Mouse (Mus musculus) embryonic facial prominence, embryonic 13.5 days (tissue): ENCODE measurements around the gene Ank2. TPM values are rescaled to one million over a fixed set of nuclear protein-coding genes. Genes with fewer than 3 reads are reported as not detected.

Source experiments
- ATAC-seq: fragments of 200-750 bp; cut with Nextera tagmentation; 2 replicates; pipeline ENCODE4 v1.8.0; 2017; ENCODE audit warnings: low read depth; ENCODE audit not compliant: insufficient number of reproducible peaks, insufficient read depth, low FRiP score, low TSS enrichment
- H3K27ac ChIP-seq: fragments of 300-500 bp; sonication (generic); 2 replicates; pipeline ENCODE4 v1.5.1; 2015; ENCODE audit warnings: moderate library complexity, mild to moderate bottlenecking, inconsistent platforms
- H3K27me3 ChIP-seq: fragments of 300-500 bp; sonication (generic); 2 replicates; pipeline ENCODE4 v1.6.1; 2015; ENCODE audit warnings: mild to moderate bottlenecking, inconsistent platforms
- H3K36me3 ChIP-seq: fragments of 300-500 bp; sonication (generic); 2 replicates; pipeline ENCODE4 v1.6.1; 2015; ENCODE audit warnings: mild to moderate bottlenecking, inconsistent platforms
- H3K4me1 ChIP-seq: fragments of 300-500 bp; sonication (generic); 2 replicates; pipeline ENCODE4 v1.6.1; 2015; ENCODE audit warnings: inconsistent platforms
- H3K4me2 ChIP-seq: fragments of 300-500 bp; sonication (generic); 2 replicates; pipeline ENCODE4 v1.6.1; 2015; ENCODE audit warnings: moderate library complexity, mild to moderate bottlenecking, inconsistent platforms
- H3K4me3 ChIP-seq: fragments of 300-500 bp; sonication (generic); 2 replicates; pipeline ENCODE4 v1.5.1; 2015; ENCODE audit warnings: mild to moderate bottlenecking, inconsistent platforms
- H3K9ac ChIP-seq: fragments of 300-500 bp; sonication (generic); 2 replicates; pipeline ENCODE4 v1.6.1; 2015; ENCODE audit warnings: mild to moderate bottlenecking, inconsistent platforms
- H3K9me3 ChIP-seq: fragments of 300-500 bp; sonication (generic); 2 replicates; pipeline ENCODE4 v1.6.1; 2016; ENCODE audit warnings: inconsistent platforms
- WGBS: fragments of 180-500 bp; shearing (Covaris S2); methylation state at CpG from one replicate; pipeline ENCODE4 v1.1.7; 2015; ENCODE audit warnings: mixed read lengths; 5-methylcytosine and 5-hydroxymethylcytosine counted together
- polyA plus RNA-seq: library from polyadenylated mRNA; unstranded; fragments of >200 nt; fragmentation: Nextera tagmentation; extraction: Ambion mirVana; gene quantifications from 2 replicates; pipeline ENCODE4 v1.2.1, GENCODE M21; 2015

The Ank2 gene
- polyA plus RNA-seq, 1 experiment from 2014 or later: 33.4 TPM

- Histone ChIP-seq H3K27me3 (no peaks in the 10 kb centered on the region), H3K4me1 (no peaks in the 10 kb centered on the region), H3K9me3 (no peaks in the 10 kb centered on the region), H3K36me3 (peaks cover 47% of the 10 kb centered on the region), H3K9ac (no peak overlapping the region), H3K27ac (no peak overlapping the region), H3K4me2 (no peak overlapping the region), H3K4me3 (no peak overlapping the region)
- no peak for ATAC-seq
- 95% methylated on average over 10 of the region's 10 CpGs for whole genome bisulfite sequencing
These were observed 552.6 kb downstream of the Ank2 start for GRCm38 (mm10) chr3:126946591-126946990.

GRCm38 (mm10) chr3:126944838-126945237 is 554.3 kb downstream of the Ank2 start:
- WGBS: 60% methylated on average over 4 of the region's 4 CpGs
- H3K4me3 ChIP-seq: no peak overlapping the region
- no peaks in the 10 kb centered on the region for H3K27me3 ChIP-seq

GRCm38 (mm10) chr3:126944081-126944480 is 555.1 kb downstream of the Ank2 start:
- H3K36me3 ChIP-seq: peaks cover 50% of the 10 kb centered on the region
- no peak overlapping the region for H3K27ac ChIP-seq
- H3K4me3 ChIP-seq: no peak overlapping the region
- no peaks in the 10 kb centered on the region for H3K9me3 ChIP-seq
- WGBS: 42% methylated on average over 11 of the region's 11 CpGs
- no peak overlapping the region for H3K9ac ChIP-seq
- no peak overlapping the region for H3K4me2 ChIP-seq
- H3K4me1 ChIP-seq: no peaks in the 10 kb centered on the region
- no peaks in the 10 kb centered on the region for H3K27me3 ChIP-seq
- ATAC-seq: no peak

More at GRCm38 (mm10) chr3:126944838-126945237, 554.3 kb downstream of the Ank2 start:
- no peaks in the 10 kb centered on the region for H3K4me1 ChIP-seq
- no peak for ATAC-seq
- no peak overlapping the region for H3K9ac ChIP-seq
- no peaks in the 10 kb centered on the region for H3K9me3 ChIP-seq
- no peak overlapping the region for H3K27ac ChIP-seq
- H3K36me3 ChIP-seq: peaks cover 50% of the 10 kb centered on the region
- H3K4me2 ChIP-seq: no peak overlapping the region

- no peak overlapping the region for H3K27ac ChIP-seq
- 56% methylated on average over 5 of the region's 5 CpGs for WGBS
These were observed 558.7 kb downstream of the Ank2 start for GRCm38 (mm10) chr3:126940452-126940851.

GRCm38 (mm10) chr3:126931884-126932506 is 567.2 kb downstream of the Ank2 start:
- H3K36me3 ChIP-seq: peaks cover 22% of the 10 kb centered on the region
- H3K27ac ChIP-seq: no peak overlapping the region
- WGBS: 58% methylated on average over 4 of the region's 4 CpGs
- no peak for ATAC-seq
- no peak overlapping the region for H3K4me3 ChIP-seq
- H3K27me3 ChIP-seq: no peaks in the 10 kb centered on the region
- no peaks in the 10 kb centered on the region for H3K9me3 ChIP-seq
- H3K4me1 ChIP-seq: no peaks in the 10 kb centered on the region
- no peak overlapping the region for H3K4me2 ChIP-seq
- H3K9ac ChIP-seq: no peak overlapping the region

More at GRCm38 (mm10) chr3:126940452-126940851, 558.7 kb downstream of the Ank2 start:
- peaks cover 31% of the 10 kb centered on the region for H3K36me3 ChIP-seq
- no peaks in the 10 kb centered on the region for H3K27me3 ChIP-seq
- ATAC-seq: no peak
- H3K4me3 ChIP-seq: no peak overlapping the region
- no peaks in the 10 kb centered on the region for H3K9me3 ChIP-seq
- no peak overlapping the region for H3K9ac ChIP-seq
- no peak overlapping the region for H3K4me2 ChIP-seq
- no peaks in the 10 kb centered on the region for H3K4me1 ChIP-seq

- Histone ChIP-seq H3K27ac (no peak overlapping the region), H3K27me3 (no peaks in the 10 kb centered on the region), H3K9me3 (no peaks in the 10 kb centered on the region), H3K4me2 (no peak overlapping the region), H3K9ac (no peak overlapping the region), H3K36me3 (peaks cover 15% of the 10 kb centered on the region), H3K4me1 (peaks cover 4% of the 10 kb centered on the region; the same call in 1 of the 2 replicates), H3K4me3 (no peak overlapping the region)
- ATAC-seq: no peak
- WGBS: 78% methylated on average over 12 of the region's 12 CpGs
These were observed 575.4 kb downstream of the Ank2 start for GRCm38 (mm10) chr3:126923575-126924382.

GRCm38 (mm10) chr3:126921941-126922340 is 577.2 kb downstream of the Ank2 start:
- 86% methylated on average over 3 of the region's 3 CpGs for WGBS
- H3K4me2 ChIP-seq: no peak overlapping the region
- H3K27me3 ChIP-seq: no peaks in the 10 kb centered on the region
- ATAC-seq: no peak
- H3K4me3 ChIP-seq: no peak overlapping the region
- H3K27ac ChIP-seq: no peak overlapping the region
- peaks cover 12% of the 10 kb centered on the region for H3K36me3 ChIP-seq
- H3K4me1 ChIP-seq: peaks cover 6% of the 10 kb centered on the region; the same call in 1 of the 2 replicates
- H3K9me3 ChIP-seq: no peaks in the 10 kb centered on the region
- no peak overlapping the region for H3K9ac ChIP-seq

- peaks cover 6% of the 10 kb centered on the region; the same call in 1 of the 2 replicates for H3K4me1 ChIP-seq
- no peak overlapping the region for H3K9ac ChIP-seq
- peaks cover 12% of the 10 kb centered on the region for H3K36me3 ChIP-seq
- no peak overlapping the region for H3K27ac ChIP-seq
- ATAC-seq: no peak
- no peak overlapping the region for H3K4me2 ChIP-seq
- WGBS: 81% methylated on average over 3 of the region's 3 CpGs
- H3K9me3 ChIP-seq: no peaks in the 10 kb centered on the region
- no peak overlapping the region for H3K4me3 ChIP-seq
- H3K27me3 ChIP-seq: no peaks in the 10 kb centered on the region
These were observed 578.9 kb downstream of the Ank2 start for GRCm38 (mm10) chr3:126920296-126920695.

GRCm38 (mm10) chr3:126918805-126919473 is 580.2 kb downstream of the Ank2 start:
- Histone ChIP-seq H3K36me3 (peaks cover 12% of the 10 kb centered on the region), H3K27ac (no peak overlapping the region), H3K9me3 (no peaks in the 10 kb centered on the region), H3K9ac (no peak overlapping the region), H3K4me3 (no peak overlapping the region), H3K4me1 (peaks cover 6% of the 10 kb centered on the region; the same call in 1 of the 2 replicates), H3K4me2 (no peak overlapping the region), H3K27me3 (no peaks in the 10 kb centered on the region)
- 75% methylated on average over 10 of the region's 10 CpGs for WGBS
- no peak for ATAC-seq

GRCm38 (mm10) chr3:126916381-126916780 is 582.8 kb downstream of the Ank2 start:
- H3K9me3 ChIP-seq: no peaks in the 10 kb centered on the region
- peaks cover 6% of the 10 kb centered on the region; the same call in 1 of the 2 replicates for H3K4me1 ChIP-seq
- H3K4me3 ChIP-seq: no peak overlapping the region
- no peaks in the 10 kb centered on the region for H3K27me3 ChIP-seq
- H3K4me2 ChIP-seq: no peak overlapping the region
- no peak overlapping the region for H3K9ac ChIP-seq
- no peak overlapping the region for H3K27ac ChIP-seq
- no peak for ATAC-seq
- no peaks in the 10 kb centered on the region for H3K36me3 ChIP-seq

GRCm38 (mm10) chr3:126903543-126903942 is 595.6 kb downstream of the Ank2 start:
- 0 out of 2 replicates have a peak, but pooled peaks have one; percentile 26 for ATAC-seq
- Histone ChIP-seq H3K4me2 (no peak overlapping the region), H3K9ac (no peak overlapping the region), H3K27ac (no peak overlapping the region), H3K4me3 (no peak overlapping the region), H3K4me1 (no peaks in the 10 kb centered on the region), H3K27me3 (no peaks in the 10 kb centered on the region), H3K36me3 (no peaks in the 10 kb centered on the region), H3K9me3 (no peaks in the 10 kb centered on the region)
- 10% methylated on average over 3 of the region's 3 CpGs for WGBS
